Mouse (Mus musculus) midbrain, embryonic 11.5 days (tissue): Measurements from ENCODE around the gene Bcl6b. TPM values are rescaled to one million over a fixed set of nuclear protein-coding genes. Genes with fewer than 3 reads are reported as not detected.

Experiments
- ATAC-seq: fragments of 200-750 bp; cut with Nextera tagmentation; 2 replicates; pipeline ENCODE4 v1.8.0; 2017; ENCODE audit warnings: moderate TSS enrichment, moderate library complexity; ENCODE audit not compliant: low FRiP score
- DNase-seq: peaks from one replicate; pipeline ENCODE4 v3.0.0; 2015; ENCODE audit warnings: low spot score; ENCODE audit errors: missing footprints
- H3K27ac ChIP-seq: fragments of 300-500 bp; sonication (generic); 2 replicates; pipeline ENCODE4 v1.5.1; 2014; ENCODE audit warnings: low read depth, low read length
- H3K27me3 ChIP-seq: fragments of 300-500 bp; sonication (generic); 2 replicates; pipeline ENCODE4 v1.6.1; 2014; ENCODE audit warnings: mild to moderate bottlenecking, low read length, moderate library complexity, mixed read lengths; ENCODE audit not compliant: control insufficient read depth, insufficient read depth
- H3K36me3 ChIP-seq: fragments of 300-500 bp; sonication (generic); 2 replicates; pipeline ENCODE4 v1.6.1; 2014; ENCODE audit warnings: mild to moderate bottlenecking, low read length, moderate library complexity, mixed read lengths; ENCODE audit not compliant: control insufficient read depth, insufficient read depth
- H3K4me1 ChIP-seq: fragments of 300-500 bp; sonication (generic); 2 replicates; pipeline ENCODE4 v1.6.1; 2014; ENCODE audit warnings: low read length; ENCODE audit not compliant: control insufficient read depth, insufficient read depth
- H3K4me2 ChIP-seq: fragments of 300-500 bp; sonication (generic); 2 replicates; pipeline ENCODE4 v1.6.1; 2014; ENCODE audit warnings: mild to moderate bottlenecking, moderate library complexity
- H3K4me3 ChIP-seq: fragments of 300-500 bp; sonication (generic); 2 replicates; pipeline ENCODE4 v1.5.1; 2014; ENCODE audit warnings: low read depth, low read length
- H3K9ac ChIP-seq: fragments of 300-500 bp; sonication (generic); 2 replicates; pipeline ENCODE4 v1.6.1; 2014; ENCODE audit warnings: low read length
- H3K9me3 ChIP-seq: fragments of 300-500 bp; sonication (generic); 2 replicates; pipeline ENCODE4 v1.6.1; 2016; ENCODE audit warnings: low read length; ENCODE audit not compliant: control insufficient read depth
- WGBS: fragments of 180-500 bp; shearing (Covaris S2); extraction: QIAGEN DNeasy Blood & Tissue Kit; methylation state at CpG from one replicate; pipeline ENCODE4 v1.1.7; 2014; 5-methylcytosine and 5-hydroxymethylcytosine counted together
- polyA plus RNA-seq: library from polyadenylated mRNA; unstranded; fragments of >200 nt; fragmentation: Nextera tagmentation; extraction: Ambion mirVana; gene quantifications from 2 replicates; pipeline ENCODE4 v1.2.1, GENCODE M21; 2014

Bcl6b gene
- polyA plus RNA-seq, 1 experiment from 2014 or later: 5.4 TPM

GRCm38 (mm10) chr11:70226602-70226890, 3.1 kb downstream of the Bcl6b start:
- ATAC-seq: no peak
- no peaks in the 10 kb centered on the region for H3K9me3 ChIP-seq
- H3K36me3 ChIP-seq: no peaks in the 10 kb centered on the region
- H3K9ac ChIP-seq: peak overlapping the region; percentile 36; the same call in 1 of the 2 replicates
- peak; percentile 90 for DNase-seq
- H3K27ac ChIP-seq: no peak overlapping the region
- WGBS: 6% methylated on average over 18 of the region's 18 CpGs
- H3K4me1 ChIP-seq: peaks cover 4% of the 10 kb centered on the region
- peak overlapping the region; percentile 16 for H3K4me2 ChIP-seq
- peaks cover 53% of the 10 kb centered on the region for H3K27me3 ChIP-seq
- H3K4me3 ChIP-seq: peak overlapping the region; percentile 0; the same call in 1 of the 2 replicates

- Histone ChIP-seq H3K27me3 (peaks cover 53% of the 10 kb centered on the region), H3K9me3 (no peaks in the 10 kb centered on the region), H3K4me3 (peak overlapping the region; percentile 0; the same call in 1 of the 2 replicates), H3K36me3 (no peaks in the 10 kb centered on the region), H3K4me1 (peaks cover 4% of the 10 kb centered on the region; the same call in 1 of the 2 replicates), H3K4me2 (peak overlapping the region; percentile 16), H3K9ac (peak overlapping the region; percentile 36; the same call in 1 of the 2 replicates), H3K27ac (no peak overlapping the region)
- DNase-seq: peak; percentile 89
- no peak for ATAC-seq
- 18% methylated on average over 27 of the region's 27 CpGs for WGBS
Observed at GRCm38 (mm10) chr11:70225798-70226601, 3.6 kb downstream of the Bcl6b start.

- H3K27me3 ChIP-seq: peaks cover 37% of the 10 kb centered on the region
Observed at GRCm38 (mm10) chr11:70223724-70224123, 5.9 kb downstream of the Bcl6b start.

GRCm38 (mm10) chr11:70221603-70222500, 7.7 kb downstream of the Bcl6b start:
- 11% methylated on average over 14 of the region's 14 CpGs for WGBS
- H3K27me3 ChIP-seq: peaks cover 18% of the 10 kb centered on the region
- peak overlapping the region; percentile 61 for H3K4me3 ChIP-seq
- H3K27ac ChIP-seq: peak overlapping the region; percentile 2; the same call in 1 of the 2 replicates
- DNase-seq: peak; percentile 88
- ATAC-seq: no peak
- H3K4me1 ChIP-seq: peaks cover 15% of the 10 kb centered on the region
- peak overlapping the region; percentile 88 for H3K4me2 ChIP-seq
- H3K9me3 ChIP-seq: no peaks in the 10 kb centered on the region
- no peaks in the 10 kb centered on the region for H3K36me3 ChIP-seq
- H3K9ac ChIP-seq: peak overlapping the region; percentile 66

More at GRCm38 (mm10) chr11:70223724-70224123, 5.9 kb downstream of the Bcl6b start:
- Histone ChIP-seq H3K4me2 (no peak overlapping the region), H3K9me3 (no peaks in the 10 kb centered on the region), H3K4me1 (peaks cover 11% of the 10 kb centered on the region), H3K4me3 (no peak overlapping the region), H3K27ac (no peak overlapping the region), H3K36me3 (no peaks in the 10 kb centered on the region), H3K9ac (no peak overlapping the region)
- DNase-seq (no peak), ATAC-seq (no peak)
- WGBS: 86% methylated on average over 9 of the region's 9 CpGs

GRCm38 (mm10) chr11:70220731-70221602, 8.6 kb downstream of the Bcl6b start, which contains the start of gene Slc16a13:
Gene Slc16a13, minus strand, starts transcription at chr11:70221064.
- H3K27ac ChIP-seq: peak within 1 kb of the TSS; percentile 80
- H3K4me2 ChIP-seq: peak within 1 kb of the TSS; percentile 88
- H3K4me3 ChIP-seq: peak within 1 kb of the TSS; percentile 61
- no peaks in the 10 kb centered on the region for H3K9me3 ChIP-seq
- ATAC-seq (peak; percentile 97), DNase-seq (peak; percentile 98)
- peaks cover 15% of the 10 kb centered on the region for H3K4me1 ChIP-seq
- WGBS: 0% methylated on average over 28 of the region's 28 CpGs
- peak within 1 kb of the TSS; percentile 84 for H3K9ac ChIP-seq
- peaks cover 16% of the 10 kb centered on the region for H3K27me3 ChIP-seq
- no peaks in the 10 kb centered on the region for H3K36me3 ChIP-seq

GRCm38 (mm10) chr11:70220323-70220722, 9.3 kb downstream of the Bcl6b start:
- no peaks in the 10 kb centered on the region for H3K9me3 ChIP-seq
- H3K4me2 ChIP-seq: peak overlapping the region; percentile 88
- WGBS: under 1% methylated on average over 24 of the region's 24 CpGs
- H3K4me3 ChIP-seq: peak overlapping the region; percentile 61
- ATAC-seq: no peak
- H3K36me3 ChIP-seq: no peaks in the 10 kb centered on the region
- H3K9ac ChIP-seq: peak overlapping the region; percentile 84
- H3K27ac ChIP-seq: peak overlapping the region; percentile 80
- H3K4me1 ChIP-seq: peaks cover 15% of the 10 kb centered on the region
- no peak for DNase-seq
- peaks cover 17% of the 10 kb centered on the region for H3K27me3 ChIP-seq

GRCm38 (mm10) chr11:70219873-70220272, 9.7 kb downstream of the Bcl6b start:
- Histone ChIP-seq H3K4me1 (peaks cover 19% of the 10 kb centered on the region), H3K27ac (no peak overlapping the region; the same call in 1 of the 2 replicates)
- WGBS: 55% methylated on average over 7 of the region's 7 CpGs

GRCm38 (mm10) chr11:70218741-70219470, 10.7 kb downstream of the Bcl6b start:
- WGBS: 90% methylated on average over 15 of the region's 15 CpGs
- Histone ChIP-seq H3K9ac (no peak overlapping the region), H3K4me3 (no peak overlapping the region), H3K27ac (no peak overlapping the region), H3K4me2 (peak overlapping the region; percentile 88), H3K36me3 (no peaks in the 10 kb centered on the region), H3K9me3 (no peaks in the 10 kb centered on the region), H3K4me1 (peaks cover 29% of the 10 kb centered on the region), H3K27me3 (peaks cover 28% of the 10 kb centered on the region)
- ATAC-seq (no peak), DNase-seq (no peak)

More at GRCm38 (mm10) chr11:70219873-70220272, 9.7 kb downstream of the Bcl6b start:
- Histone ChIP-seq H3K4me2 (peak overlapping the region; percentile 88), H3K9ac (peak overlapping the region; percentile 84), H3K4me3 (peak overlapping the region; percentile 61), H3K36me3 (no peaks in the 10 kb centered on the region), H3K27me3 (peaks cover 19% of the 10 kb centered on the region), H3K9me3 (no peaks in the 10 kb centered on the region)
- DNase-seq (peak; percentile 87), ATAC-seq (no peak)
